Mouse (Mus musculus) CH12.LX (cell line): ENCODE results near the gene Csdc2.
A peak's percentile ranks its signal among the peaks of the same experiment; 100 is the strongest.

ENCODE experiments used
- CTCF ChIP-seq, 2 experiments: IDR thresholded peaks in 1 of 2; conservative IDR thresholded peaks in 1 of 2; 2 replicates each; pipeline ENCODE4 v1.5.1; 2011 to 2012; ENCODE audit warnings: low read depth in 2 of 2, low read length in 2 of 2, improper control_type of control experiment in 1 of 2, inconsistent platforms in 1 of 2, mild to moderate bottlenecking in 1 of 2, moderate library complexity in 1 of 2
- E2F4 ChIP-seq: IDR thresholded peaks from 2 replicates; pipeline ENCODE4 v1.6.1; 2011; ENCODE audit warnings: low read depth, low read length, improper control_type of control experiment; ENCODE audit not compliant: insufficient replicate concordance
- JUND ChIP-seq: conservative IDR thresholded peaks from 2 replicates; pipeline ENCODE4 v1.6.1; 2011; ENCODE audit warnings: low read depth, low read length, improper control_type of control experiment
- RAD21 ChIP-seq: IDR thresholded peaks from 2 replicates; pipeline ENCODE4 v1.6.1; 2011; ENCODE audit warnings: low read depth, mild to moderate bottlenecking, low read length, improper control_type of control experiment, moderate library complexity
- TCF12 ChIP-seq: IDR thresholded peaks from 2 replicates; pipeline ENCODE4 v1.6.1; 2014; ENCODE audit warnings: low read depth, mild to moderate bottlenecking, inconsistent platforms, low read length, improper control_type of control experiment

GRCm38 (mm10) chr15:81938246-81938645, 1.7 kb downstream of the Csdc2 start:
- TF ChIP-seq JUND (no peak), E2F4 (no peak), RAD21 (peak; percentile 86), CTCF (conservative IDR thresholded peaks at IDR 0.05 in 1 of 2, IDR thresholded peaks at IDR 0.05 in 1 of 2; ENCODE audit: low read depth in 2 of 2, low read length in 2 of 2) (peak; percentile 20 to 88; a peak in 3 of 4 replicates), TCF12 (no peak)
